Mouse (Mus musculus) WW6 (cell line): ENCODE data around the gene Isg20l2.
"Not testable (repeated sequence)": the region's sequence is repeated elsewhere in the genome, so short reads cannot be mapped to it uniquely, and the experiment has no call there.

Experiments
- DNase-seq: peaks from one replicate; pipeline ENCODE4 v3.0.0-alpha.2; 2013; ENCODE audit warnings: low read depth, low spot score

The Isg20l2 gene

DNA sequence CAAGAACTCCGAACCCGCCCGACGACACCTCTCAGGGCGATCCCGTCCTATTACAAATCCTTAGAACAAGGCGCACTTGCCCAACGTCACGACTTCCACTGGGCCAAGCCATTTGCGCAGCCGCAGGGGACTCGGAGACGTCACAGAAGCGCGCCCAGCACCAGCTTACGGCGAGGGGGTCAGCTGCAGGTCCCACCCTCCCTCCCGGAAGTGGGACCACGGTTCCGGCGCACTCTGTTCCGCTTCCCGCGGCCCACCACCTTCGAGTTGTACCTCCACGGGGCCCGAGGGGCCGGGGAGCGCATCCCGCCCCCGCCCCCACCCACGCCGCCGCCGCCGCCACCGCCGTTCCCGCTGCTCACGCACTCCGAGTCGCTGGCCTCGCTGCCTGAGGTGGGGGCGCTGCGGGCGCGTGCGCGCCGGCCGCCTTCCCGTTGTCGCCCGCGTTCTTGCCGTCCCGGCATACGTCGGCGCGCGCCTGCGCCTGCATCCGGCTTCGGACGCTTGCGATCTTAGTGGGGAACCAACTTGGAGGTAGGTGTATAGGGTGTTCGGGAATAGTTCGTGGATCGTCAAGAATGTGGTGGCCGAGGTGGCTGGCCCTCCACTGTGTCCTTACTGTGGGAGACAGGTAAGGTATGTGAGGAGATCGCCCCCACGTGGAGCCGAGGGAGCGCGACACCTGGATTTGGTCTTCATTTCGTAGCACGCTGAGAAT is at the start of gene Isg20l2, which contains the start of gene Rrnad1:
Gene Isg20l2, plus strand, starts transcription at position 237 of the 718 bp plus-strand sequence.
Gene Rrnad1, minus strand, starts transcription at position 640 of the 718 bp plus-strand sequence.
- DNase-seq, result peak; percentile 90

DNA sequence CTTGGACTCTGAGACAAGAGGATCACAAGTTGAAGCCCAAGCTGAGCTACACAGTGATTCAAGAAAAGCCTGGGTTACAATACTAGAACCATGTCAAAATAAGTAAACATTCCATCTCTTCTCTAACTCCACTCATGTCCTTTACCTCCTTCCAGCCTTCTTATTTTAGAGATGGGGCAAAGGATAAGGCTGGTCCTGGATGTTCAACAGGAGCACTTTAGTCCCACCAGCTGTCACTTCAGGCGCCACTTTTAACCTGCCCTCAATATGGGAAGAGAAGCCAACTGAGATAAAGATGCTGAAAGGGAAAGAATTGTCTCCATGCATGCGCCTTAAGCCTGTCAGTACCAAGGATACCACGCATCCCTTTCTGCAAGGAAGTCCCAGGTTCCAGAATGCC is 45.8 kb upstream of the Isg20l2 start:
- DNase-seq, result no peak

DNA sequence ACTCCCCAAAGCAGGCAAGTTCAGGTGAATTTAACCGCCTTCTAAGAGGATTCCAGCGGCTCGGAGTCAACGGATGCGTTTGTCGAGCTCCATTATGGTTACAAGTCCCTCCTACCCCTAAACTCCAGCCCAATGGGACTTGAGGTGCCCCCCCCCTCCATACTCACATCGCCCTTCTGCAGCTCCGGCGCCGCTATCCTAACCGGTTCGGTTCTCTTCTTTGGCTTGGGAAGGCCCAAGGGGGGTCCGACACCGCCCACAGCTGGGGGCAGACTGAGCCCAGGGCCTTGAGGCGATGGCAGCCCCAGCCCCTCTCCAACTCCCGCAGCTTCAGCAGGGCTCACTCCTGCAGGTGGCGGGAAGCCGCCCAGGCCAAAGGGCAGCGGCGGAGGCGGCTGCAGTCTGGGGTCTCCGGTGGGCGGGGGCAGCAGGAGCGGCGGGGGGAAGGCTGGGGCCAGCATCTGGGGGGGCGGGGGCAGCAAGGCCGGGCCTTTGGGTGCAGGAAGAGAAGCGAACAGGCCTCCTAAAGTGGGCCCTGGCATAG is 45.3 kb upstream of the Isg20l2 start:
- DNase-seq, result no peak

DNA sequence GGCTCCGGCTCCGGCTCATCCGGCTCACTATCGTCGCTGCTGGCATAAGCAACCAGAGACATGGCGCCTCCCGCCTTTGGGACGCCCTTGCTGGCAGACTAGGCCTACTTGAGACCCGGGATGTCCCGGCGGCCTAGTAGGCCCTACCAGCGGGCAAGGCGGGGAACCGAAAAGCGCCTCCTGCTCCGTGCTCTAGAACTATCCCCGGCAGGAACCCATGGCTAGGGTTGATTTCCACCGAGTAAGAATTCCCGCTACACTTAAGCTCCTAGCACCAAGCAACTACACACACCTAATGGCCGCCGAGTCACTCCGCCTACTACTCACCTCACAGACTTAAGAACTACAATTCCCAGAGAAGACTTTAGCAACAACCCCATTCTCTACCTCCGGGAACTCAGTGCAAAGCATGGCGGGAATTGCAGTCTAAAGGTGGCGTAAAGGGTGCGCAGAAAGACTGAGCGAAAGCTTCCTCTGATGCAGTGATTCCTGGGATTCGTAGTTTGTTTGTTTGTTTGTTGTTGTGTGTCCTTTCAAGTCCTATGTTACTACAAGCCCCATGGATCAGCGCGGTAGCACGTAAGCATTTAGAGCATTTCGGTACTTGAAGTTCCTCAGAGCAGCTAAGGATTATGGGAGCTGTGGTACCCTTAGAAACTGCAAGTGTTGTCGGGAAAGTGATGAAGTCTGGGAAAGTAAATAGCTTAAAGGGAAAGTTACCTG is 44.7 kb upstream of the Isg20l2 start, which contains the start of gene Prcc:
Gene Prcc, minus strand, starts transcription at position 328 of the 723 bp plus-strand sequence.
- DNase-seq, result peak; percentile 95

DNA sequence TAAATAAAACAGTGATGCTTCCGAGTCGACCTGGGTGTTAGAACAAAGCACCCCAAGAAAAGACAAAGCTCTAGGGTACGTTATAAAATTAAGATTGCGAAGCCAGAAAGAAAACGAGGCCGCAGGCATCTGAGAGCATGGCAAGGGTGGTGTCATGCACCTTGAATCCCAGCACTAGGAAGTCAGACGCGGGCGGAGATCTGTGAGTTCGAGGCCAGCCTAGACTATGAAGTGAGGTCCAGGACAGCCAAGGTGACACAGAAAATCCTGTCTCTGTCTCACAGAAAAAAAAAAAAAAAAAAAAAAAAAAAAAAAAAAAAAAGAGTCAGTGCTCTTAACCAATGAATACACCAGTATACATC is 44.1 kb upstream of the Isg20l2 start:
- no peak for DNase-seq

DNA sequence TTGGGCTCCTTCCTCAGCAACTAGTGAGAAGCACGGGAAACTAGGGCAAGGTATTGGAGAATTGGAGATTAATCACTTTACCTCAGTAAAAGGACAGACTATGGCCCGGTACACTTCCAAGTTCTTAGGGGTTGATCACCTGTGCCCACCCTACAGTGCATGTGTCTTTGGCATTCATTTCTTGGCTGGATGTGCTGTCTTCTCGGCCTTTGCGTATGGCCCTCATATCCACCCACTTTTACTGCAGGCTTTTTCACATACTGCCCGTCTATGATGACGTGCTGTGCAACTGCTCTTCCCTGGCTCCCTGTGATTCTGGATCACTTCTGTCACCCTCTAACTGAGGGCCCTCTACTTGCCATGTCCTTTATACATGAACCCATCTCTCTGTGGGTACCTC is 43.7 kb upstream of the Isg20l2 start:
- DNase-seq, result no peak

DNA sequence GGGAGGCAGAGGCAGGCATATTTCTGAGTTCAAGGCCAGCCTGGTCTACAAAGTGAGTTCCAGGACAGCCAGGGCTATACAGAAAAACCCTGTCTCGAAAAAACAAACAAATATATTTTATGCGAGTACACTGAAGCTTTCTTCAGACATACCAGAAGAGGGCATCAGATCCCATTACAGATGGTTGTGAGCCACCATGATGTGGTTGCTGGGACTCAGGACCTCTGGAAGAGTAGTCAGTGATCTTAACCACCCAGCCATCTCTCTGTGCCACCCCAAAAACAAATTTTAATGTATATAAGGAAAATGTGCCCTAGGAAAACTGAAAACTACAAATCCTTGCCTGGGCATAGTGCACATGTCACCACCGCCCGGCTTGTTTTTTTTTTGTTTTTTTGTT is 42.7 kb upstream of the Isg20l2 start:
- not testable (repeated sequence) for DNase-seq

DNA sequence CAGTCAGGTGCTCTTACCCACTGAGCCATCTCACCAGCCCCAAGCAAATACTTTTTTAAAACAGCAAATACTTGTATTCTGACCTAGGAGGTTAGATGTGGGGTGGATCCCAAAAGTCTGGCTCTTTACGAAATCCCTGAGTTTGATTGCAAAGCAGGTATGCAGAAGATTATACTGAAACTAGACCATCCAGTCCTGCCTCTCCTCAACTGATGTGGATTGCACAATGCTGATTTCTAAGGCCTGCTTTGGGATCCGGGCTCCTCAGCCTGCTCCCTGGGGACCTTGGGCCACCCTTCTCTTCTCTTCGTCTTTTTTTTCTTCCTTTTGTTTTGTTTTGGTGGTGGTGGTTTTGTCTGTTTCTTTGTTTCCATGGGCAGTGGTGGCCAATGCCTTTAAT is 38.6 kb upstream of the Isg20l2 start:
- DNase-seq, result no peak

DNA sequence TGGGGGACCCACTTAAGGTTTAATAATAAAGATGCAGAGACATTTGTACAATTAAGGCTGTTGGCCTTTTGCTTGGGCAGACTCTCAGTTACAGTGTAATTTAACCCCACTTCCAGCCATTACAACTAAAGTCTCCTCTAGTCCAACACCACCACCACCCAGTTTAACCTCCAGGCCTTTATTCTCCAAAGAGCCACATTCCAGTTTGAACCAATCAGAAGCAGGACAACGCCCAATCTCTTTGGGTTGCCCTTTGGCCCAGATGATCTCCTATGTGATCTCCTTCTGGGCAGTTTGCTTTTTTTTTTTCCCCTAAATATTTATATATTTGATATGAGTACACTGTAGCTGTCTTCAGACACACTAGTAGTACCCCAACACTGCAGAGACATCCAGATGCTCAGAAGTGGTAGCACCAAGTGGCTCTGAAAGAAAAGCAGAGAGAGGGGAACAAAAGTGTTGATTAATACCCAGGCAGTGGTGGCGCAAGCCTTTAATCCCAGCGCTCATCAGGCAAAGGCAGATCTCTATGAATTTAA is 36.7 kb upstream of the Isg20l2 start:
- DNase-seq, result no peak

DNA sequence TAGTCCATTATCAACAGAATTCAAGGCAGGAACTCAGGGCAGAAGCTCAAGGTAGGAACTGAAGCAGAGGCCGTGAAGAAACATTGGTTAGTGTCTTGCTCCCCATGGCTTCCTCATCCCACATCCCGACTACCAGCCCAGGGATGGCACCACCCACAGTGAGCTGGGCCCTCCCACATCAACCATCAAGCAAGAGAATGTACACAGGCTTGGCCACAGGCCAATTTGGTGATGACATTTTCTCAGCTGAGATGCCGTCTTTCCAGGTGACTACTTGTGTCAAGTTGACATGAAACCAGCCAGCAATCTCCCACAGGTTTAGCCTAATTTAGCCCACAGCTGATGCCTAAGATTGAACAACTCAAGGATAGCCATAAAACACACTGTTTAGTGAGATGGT is 30.8 kb upstream of the Isg20l2 start:
- no peak for DNase-seq

DNA sequence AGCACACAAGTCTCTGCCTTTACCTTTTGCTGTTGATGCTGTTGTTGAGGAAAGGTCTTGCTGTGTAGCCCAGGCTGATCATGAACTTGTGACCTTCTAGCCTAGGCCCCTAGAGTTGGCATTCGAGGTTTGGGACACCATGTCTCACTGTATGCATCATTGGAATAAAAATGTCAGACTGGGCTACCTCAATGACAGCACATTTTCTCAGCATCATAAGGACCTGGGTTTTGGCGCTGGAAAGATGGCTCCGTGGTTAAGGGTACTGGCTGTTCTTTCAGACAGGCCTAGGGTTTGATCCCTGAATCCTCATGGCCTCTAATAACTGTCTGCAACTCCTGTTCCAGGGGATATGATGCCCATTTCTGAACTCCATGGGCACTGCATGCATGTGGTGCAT is 30.3 kb upstream of the Isg20l2 start:
- DNase-seq, result no peak

DNA sequence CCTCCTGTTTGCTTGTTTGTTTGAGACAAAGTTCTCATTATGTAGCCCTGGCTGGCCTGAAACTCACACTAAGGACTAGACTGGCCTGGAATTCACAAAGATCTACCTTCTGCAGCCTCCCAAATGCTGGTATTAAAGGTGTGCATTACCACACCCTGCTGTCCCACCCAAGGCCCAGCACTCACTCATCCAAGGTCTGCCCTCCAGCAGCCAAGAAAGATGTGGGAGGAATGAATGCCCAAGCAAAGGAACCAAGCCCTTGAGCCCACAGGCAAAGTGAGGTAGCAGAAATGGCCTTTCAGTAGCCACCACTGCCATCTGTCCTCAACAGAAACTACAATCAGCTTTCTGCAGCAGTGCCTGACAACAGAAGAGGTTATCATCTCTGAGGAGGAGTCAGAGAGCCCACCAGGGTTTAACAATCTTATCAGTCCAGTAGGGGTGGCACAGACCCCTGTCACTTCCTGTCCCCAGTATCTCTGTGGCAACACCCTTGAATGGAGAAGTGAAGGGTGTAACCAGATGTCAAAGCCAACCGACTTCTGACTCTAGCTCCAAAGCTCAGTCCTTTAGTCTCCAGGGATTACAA is 29.0 kb upstream of the Isg20l2 start:
- DNase-seq, result no peak

DNA sequence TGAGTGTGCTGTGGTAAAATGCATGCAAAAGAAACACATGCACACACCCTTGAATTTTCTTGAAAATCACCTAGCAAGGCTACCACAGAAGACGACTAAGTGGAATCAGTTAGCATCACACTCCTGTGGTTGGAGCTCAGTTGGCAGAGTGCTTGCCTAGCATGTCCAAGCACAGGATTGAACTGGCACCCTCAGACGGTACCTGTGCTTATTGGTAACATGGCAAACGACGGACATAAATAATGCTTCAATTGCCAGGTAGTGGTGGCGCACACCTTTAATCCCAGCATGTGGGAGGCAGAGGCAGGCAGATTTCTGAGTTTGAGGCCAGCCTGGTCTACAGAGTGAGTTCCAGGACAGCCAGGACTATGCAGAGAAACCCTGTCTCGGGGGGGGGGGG is 28.2 kb upstream of the Isg20l2 start:
- DNase-seq, result not testable (repeated sequence)

DNA sequence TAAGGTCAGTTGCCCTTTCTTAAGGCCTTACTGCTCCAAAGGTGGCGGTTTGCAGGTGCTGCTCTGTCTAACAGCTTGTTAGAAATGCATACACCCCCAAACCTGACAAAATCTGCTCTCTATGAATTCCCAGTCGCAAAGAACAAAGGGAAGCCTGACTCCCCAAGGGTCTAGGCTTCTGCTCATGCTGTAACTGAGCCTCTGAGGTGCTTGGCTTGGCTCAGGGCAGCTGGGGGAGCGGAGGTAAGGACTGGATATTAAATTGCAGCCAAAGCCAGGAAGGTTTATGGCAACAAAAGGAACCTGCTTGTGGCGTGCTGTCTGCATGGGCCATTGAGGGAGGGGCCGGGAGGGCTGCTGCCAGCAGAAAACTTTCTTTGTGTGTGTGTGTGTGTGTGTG is 26.3 kb upstream of the Isg20l2 start:
- DNase-seq, result no peak

DNA sequence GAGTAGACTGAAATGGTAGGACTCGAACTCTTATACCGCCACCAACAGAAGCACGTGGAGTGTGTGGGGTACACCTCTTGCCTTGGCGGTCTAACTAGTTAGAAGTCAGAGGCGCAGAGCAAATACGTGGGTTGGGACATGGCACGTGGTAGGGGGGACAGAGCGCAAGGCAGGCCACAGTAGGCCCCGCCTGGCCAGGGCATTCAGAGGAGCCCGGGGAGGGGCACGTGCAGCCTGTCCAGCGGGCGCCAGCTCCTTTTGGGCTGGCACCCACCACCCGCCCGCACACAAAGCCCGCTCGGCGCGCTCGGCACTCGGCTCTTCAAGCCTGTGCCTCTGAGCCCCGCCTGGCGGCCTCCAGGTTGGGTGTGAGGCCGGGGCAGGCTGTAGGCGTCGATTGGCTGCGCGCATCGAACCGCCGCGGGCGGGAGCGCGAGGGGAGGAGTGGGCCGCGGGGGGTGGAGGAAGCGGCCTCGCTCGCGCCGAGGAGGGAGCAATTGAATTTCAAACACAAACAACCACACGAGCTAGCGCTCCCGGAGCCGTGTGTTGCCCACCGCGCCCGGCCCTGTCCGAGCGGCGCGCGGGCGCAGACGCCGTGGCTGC is 24.1 kb upstream of the Isg20l2 start, which contains the start of gene Hdgf:
Gene Hdgf, plus strand, starts transcription at position 442 of the 606 bp plus-strand sequence.
- peak; percentile 93 for DNase-seq

DNA sequence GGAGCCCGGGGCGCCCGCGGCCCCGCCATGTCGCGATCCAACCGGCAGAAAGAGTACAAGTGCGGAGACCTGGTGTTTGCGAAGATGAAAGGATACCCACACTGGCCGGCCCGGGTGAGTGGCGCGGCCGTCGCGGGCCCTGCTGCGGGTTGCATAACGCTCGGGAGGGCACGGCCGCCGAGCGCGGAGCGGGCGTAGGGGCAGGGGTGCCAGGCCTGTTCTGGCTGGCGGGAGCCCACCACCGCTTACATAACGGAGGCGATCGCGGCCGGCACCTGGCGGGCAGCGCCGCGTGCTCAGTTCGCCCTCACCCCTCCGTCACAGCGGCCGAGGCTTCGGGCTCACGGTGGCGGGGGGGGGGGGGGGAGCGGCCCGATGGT is 23.5 kb upstream of the Isg20l2 start:
- no peak for DNase-seq

DNA sequence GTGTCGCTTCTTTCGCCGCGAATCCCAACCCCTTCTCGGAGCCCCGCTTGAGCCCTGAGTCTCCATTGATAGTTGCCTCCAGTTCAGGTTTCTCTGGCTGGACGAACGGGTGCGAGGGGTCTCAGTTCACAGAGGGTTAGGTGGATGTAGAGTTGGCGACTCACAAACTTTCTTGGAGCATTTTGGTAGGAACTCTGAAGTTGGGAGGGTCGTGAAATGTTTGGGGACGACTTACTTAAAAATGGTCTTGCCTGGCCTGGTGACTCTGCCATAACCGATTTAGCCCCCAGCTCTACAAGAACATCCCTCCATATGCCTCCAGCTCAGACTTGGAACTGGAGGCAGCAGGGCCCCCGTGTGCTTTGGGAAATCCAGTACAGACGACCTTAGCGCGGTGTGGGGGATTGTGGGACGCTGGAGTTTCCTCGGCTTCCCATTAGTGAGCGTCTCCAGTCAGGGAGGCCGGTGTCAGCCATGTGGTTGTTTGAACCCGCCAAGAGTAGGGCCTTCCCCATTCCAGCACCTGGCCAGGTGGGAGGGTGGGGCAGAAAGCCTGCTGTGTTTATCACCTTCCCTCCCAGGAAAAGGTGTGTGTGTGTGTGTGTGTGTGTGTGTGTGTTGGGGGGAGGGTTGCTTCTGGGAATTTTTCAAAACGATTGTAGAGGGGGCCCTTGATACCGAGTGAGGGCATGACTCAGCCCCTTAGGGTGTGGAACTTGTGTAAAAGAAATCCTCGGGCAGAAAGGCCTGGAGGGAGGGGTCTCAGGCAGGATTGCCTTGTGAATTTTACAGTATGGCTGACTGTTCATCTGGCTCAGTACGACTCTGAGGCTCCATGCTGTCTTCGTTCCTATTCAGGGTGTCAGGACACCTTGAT is 22.9 kb upstream of the Isg20l2 start:
- DNase-seq, result no peak

DNA sequence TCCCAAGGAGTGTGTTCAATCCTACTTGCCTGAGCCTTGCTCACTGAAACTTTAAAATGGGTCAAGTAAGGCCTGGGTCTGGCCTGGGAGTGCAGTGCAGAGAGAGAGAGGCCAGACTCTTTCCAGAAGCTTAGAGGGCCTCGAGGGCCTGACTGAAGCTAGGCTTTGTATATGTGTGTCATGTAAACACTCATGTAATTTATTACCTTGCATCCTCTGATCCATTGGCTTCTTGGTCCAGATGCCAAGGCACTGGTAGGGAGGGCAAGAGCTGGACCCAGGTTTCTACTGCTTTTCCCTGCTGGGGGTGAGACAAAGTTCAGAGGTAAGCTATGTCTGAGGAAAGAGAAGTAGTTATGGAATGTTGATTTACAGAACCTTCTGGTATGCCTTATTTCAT is 22.2 kb upstream of the Isg20l2 start:
- no peak for DNase-seq

DNA sequence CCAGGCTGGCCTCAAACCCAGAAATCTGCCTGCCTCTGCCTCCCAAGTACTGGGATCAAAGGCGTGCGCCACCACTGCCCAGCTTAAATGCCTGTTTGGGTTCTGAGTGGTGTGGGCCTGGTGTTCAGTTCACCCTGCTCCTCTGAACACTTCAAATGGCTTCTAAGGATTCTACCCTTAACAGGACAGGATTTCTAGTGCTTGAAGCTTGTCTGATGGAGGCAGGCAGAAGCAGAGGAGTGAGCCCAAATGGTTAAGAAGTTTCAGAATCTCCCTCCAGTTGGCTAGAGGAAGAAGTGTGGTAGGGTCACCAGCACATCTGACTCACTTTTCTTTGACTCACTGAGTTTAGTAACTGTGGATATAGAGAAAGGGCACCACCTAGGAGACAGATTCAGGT is 20.7 kb upstream of the Isg20l2 start:
- DNase-seq, result no peak

DNA sequence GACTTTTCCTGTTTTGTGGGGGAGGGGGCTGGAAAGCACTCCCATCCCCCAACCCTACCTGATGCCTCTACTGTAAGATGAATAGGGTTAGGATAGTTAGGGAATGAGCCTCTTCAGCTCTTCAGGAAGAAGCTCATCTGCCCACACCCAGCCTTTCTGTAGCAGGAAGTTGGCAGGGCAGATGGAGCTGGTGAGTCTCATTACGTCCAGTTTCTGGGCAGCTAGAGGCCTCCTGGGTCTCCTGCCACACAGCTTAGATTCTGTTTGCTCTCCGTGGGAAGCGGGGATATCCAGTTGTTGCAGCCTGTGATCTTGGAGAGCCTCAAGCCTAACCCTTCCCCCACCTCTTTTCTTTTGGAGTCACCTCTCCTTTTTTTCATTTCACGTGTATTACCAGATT is 20.2 kb upstream of the Isg20l2 start:
- no peak for DNase-seq
